Mouse (Mus musculus) mesoderm, embryonic 11.5 days (tissue): Measurements from ENCODE around the gene Zdhhc1.

ENCODE experiments used
- DNase-seq: peaks from one replicate; pipeline ENCODE4 v3.0.0-alpha.2; 2012; ENCODE audit warnings: low read depth, low spot score

The Zdhhc1 gene

GRCm38 (mm10) chr8:105455218-105455617, 41.5 kb downstream of the Zdhhc1 start:
- no peak for DNase-seq

GRCm38 (mm10) chr8:105454088-105454487, 42.6 kb downstream of the Zdhhc1 start:
- no peak for DNase-seq

- no peak for DNase-seq
Measured at GRCm38 (mm10) chr8:105453296-105453695, 43.4 kb downstream of the Zdhhc1 start.

DNA sequence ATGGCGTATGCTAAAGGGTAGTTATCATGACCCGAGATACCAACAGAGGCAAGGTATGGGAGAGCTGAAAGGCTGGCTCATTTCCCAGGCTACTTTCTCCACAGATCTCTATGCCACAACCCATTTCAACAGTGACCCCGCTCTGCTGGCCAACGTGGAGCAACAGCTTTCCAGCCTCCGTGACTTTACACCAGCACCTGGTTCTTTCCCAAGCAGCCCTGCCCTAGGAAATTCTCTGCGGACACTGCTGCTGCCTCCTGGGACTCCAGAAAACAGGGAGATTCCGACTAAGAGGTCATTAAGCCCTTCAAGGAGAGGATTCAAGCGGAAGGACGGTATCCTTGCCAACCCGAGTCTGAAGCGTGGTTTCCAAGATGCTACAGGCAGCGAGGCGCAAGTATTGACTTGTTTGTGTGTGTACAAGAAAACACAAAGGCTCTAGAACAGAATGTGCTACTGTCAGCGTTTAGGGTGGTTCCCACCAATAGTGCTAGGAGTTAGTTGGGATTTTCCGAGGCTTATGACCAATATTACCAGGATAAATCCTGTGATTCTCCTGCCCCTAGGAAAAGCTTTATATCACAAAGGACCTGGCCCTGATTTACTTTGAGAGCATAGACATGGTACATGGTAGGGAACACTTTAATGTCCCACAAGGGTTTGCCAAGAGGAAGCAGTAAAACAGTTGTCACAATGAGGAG, 44.6 kb downstream of the Zdhhc1 start:
- no peak for DNase-seq

GRCm38 (mm10) chr8:105450977-105451376, 45.7 kb downstream of the Zdhhc1 start:
- DNase-seq: no peak

DNA sequence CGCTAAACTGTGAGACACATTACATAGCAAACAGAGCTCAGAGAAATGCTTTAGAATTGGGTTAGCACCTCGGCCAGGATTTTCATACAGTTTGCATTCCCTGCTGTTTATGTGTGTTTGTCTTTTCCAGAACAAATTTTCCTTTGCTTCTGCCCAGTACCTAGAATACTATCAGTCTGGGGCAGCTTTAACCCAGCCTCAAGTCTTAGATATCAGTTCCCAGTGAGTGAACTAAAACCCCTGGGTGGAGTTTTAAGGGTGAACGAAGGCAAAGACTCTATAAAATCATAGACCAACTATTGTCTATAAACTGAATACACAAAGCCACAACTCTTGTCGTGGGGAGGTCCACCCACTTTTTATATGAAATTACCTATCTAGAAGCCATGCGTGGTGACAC, 48.1 kb downstream of the Zdhhc1 start:
- DNase-seq: no peak

DNA sequence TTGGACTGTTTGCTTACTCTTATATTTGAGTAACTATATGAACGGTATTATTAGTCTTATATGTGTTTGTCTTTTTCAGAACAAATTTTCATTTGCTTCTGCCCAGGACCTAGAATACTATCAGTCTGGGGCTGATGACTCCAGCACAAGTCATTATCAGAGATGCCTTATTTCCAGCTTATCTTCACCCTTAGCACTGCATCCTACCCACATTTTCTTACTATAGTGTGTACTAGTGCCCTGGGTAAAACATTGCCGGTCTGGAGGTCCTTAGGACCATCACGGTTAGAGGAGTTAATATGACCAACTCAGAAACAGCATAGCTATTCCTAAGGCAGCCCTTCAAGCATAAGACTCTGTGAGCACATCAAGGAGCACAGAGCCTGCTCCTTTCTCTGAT, 48.5 kb downstream of the Zdhhc1 start:
- DNase-seq: no peak

GRCm38 (mm10) chr8:105446127-105446552, 50.6 kb downstream of the Zdhhc1 start:
- DNase-seq: peak; percentile 81

- DNase-seq: peak; percentile 80
Measured at GRCm38 (mm10) chr8:105445296-105446126, 51.2 kb downstream of the Zdhhc1 start.

DNA sequence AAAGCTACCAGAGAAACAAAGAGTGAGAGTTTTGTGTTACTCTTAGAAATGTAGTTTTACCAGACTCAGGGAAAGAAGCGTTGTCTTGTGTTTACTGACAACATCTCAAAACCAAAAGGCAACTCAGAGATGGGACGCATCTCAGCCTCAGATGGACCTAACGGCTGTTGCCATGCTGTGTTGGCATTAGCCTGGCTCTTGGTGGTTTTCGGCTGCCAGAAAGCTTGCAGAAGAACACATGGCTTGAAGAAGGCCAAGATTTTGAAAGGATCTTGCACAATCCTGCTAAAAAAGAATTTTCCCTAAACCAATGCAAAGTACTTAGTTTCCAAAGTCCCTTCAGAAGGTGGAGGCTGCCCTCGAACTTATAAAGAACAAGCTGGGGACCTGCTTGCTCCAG, 54.0 kb downstream of the Zdhhc1 start:
- DNase-seq: no peak

DNA sequence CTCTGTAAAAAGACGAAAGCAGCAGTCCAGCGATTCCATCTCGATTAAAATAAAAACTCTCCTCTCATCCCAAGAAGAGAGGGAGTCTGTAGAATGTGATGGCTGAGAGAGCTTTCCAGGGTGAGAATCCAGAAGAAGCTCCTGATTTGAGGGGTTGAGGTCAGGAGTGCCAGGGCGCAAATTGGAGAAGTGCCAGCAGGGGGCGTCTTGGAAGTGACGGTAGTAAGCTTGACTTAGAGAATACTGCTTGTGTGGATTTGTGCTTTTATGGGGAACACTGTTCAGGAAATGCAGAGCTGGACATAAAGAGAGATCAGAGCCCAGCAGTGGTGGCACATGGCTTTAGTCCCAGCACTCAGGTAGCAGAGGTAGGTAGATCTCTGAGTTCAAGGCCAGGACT, 55.3 kb downstream of the Zdhhc1 start:
- peak; percentile 79 for DNase-seq

DNA sequence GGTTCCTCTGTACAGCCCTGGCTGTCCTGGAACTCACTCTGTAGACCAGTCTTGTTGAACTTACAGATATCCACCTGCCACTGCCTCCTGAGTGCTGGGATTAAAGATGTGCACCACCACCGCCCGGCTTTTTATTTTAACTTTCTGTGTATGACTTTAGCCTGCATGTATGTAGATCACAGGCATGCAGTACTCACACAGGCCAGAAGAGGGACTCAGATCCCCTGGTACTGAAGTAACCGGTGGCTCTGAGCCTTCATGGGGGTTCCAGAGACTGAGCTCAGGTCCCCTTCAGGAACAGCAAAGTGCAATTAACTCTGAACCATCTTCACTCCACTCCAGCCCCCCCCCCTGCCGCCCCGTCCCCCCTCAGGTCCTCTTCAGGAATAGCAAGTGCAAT, 57.8 kb downstream of the Zdhhc1 start:
- DNase-seq: peak; percentile 69

GRCm38 (mm10) chr8:105437078-105437748, 59.5 kb downstream of the Zdhhc1 start:
- no peak for DNase-seq

DNA sequence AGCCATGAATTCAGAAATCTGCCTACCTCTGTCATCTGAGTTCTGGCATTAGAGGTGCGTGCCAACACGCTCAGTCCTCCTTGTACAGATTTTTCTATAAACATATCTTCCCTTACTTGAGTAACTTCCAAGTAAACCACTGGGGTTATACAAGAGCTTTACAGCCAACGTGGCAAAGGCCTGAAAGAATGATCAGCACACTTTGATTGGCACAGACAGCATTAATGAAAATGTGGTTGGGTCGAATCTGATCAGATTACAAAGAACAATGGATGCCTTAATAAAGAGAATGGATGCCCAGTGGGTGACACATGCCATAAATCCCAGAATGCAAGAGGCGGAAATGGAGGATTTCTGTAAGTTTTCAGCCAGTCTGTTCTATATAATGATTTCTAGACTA, 60.5 kb downstream of the Zdhhc1 start:
- DNase-seq: no peak

DNA sequence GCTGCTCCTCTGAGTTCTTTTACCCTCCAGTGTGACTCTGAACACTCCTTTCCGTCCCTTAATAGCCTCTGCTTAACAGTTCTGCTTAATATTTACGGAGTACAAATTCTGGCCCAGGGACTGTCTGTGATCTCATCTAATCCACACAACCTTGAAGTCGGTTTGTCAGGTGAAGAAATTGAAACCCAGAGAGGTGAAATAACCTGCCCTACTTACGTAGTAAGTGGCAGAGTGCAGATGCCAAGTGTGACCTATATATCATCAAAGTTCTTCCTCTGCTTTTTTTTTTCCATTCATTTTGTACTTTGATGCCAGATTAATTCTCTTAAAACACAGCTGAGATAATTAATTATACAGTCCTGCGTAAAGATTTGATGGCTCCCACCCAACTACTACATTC, 62.6 kb downstream of the Zdhhc1 start:
- no peak for DNase-seq

GRCm38 (mm10) chr8:105433511-105433910, 63.2 kb downstream of the Zdhhc1 start:
- no peak for DNase-seq

- no peak for DNase-seq
Measured at GRCm38 (mm10) chr8:105433021-105433420, 63.7 kb downstream of the Zdhhc1 start.

- no peak for DNase-seq
Measured at GRCm38 (mm10) chr8:105431743-105432515, 64.8 kb downstream of the Zdhhc1 start.

- DNase-seq: no peak
Measured at GRCm38 (mm10) chr8:105426878-105427277, 69.8 kb downstream of the Zdhhc1 start.
